Mouse (Mus musculus) heart, postnatal 0 days (tissue): ENCODE data around the gene Dtd1.

Source experiments
- CTCF ChIP-seq: IDR thresholded peaks from 2 replicates; pipeline ENCODE4 v1.5.1; 2016; ENCODE audit warnings: antibody characterized with exemption, control low read depth, low read depth
- EP300 ChIP-seq: IDR thresholded peaks from 2 replicates; pipeline ENCODE4 v1.6.1; 2016; ENCODE audit warnings: antibody characterized with exemption, low read depth

DNA sequence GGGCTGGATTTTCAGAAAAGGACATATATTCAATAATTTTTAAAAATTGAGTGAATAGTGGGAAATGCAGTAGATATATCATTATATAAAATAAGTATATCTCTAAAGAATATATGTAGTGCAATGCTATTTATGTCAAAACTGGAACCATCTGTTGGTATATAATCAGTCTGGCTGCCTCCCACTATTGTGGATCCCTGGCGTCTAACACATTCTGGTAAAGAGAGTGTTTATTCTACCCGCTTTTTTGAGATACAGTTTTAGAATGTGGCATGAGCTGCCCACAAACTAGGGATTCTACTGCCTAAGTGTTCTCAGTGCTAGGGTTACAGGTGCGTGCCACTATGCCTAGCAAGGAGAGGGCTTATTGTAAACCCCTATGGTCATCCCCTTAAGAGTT lies 55.6 kb downstream of the Dtd1 start:
- TF ChIP-seq CTCF (no peak), EP300 (no peak)
